Mouse (Mus musculus) retina, postnatal 7 days (tissue): ENCODE measurements around the gene Stk38l.
"Not testable (repeated sequence)": the region's sequence is repeated elsewhere in the genome, so short reads cannot be mapped to it uniquely, and the experiment has no call there.

Experiments used
- DNase-seq: peaks from one replicate; pipeline ENCODE4 v3.0.0-alpha.2; 2012; ENCODE audit warnings: low read depth, low spot score

The Stk38l gene

GRCm38 (mm10) chr6:146770005-146770745 lies 45.4 kb downstream of the Stk38l start:
- no peak for DNase-seq

GRCm38 (mm10) chr6:146770808-146771207 lies 46.0 kb downstream of the Stk38l start:
- DNase-seq = no peak

GRCm38 (mm10) chr6:146775864-146776263 lies 51.1 kb downstream of the Stk38l start:
- not testable (repeated sequence) for DNase-seq

GRCm38 (mm10) chr6:146776610-146777389 lies 52.0 kb downstream of the Stk38l start:
- DNase-seq = no peak

GRCm38 (mm10) chr6:146778055-146778454 lies 53.3 kb downstream of the Stk38l start:
- no peak for DNase-seq

GRCm38 (mm10) chr6:146781566-146781965 lies 56.8 kb downstream of the Stk38l start:
- DNase-seq = no peak

GRCm38 (mm10) chr6:146793527-146793926 lies 68.7 kb downstream of the Stk38l start:
- DNase-seq = no peak

- DNase-seq = no peak
Measured at GRCm38 (mm10) chr6:146795166-146795923, 70.5 kb downstream of the Stk38l start.

GRCm38 (mm10) chr6:146795924-146796545 lies 71.2 kb downstream of the Stk38l start, which contains the start of gene Arntl2:
Gene Arntl2, plus strand, starts transcription at chr6:146796055.
- peak; percentile 16 for DNase-seq

- no peak for DNase-seq
Measured at GRCm38 (mm10) chr6:146797446-146797845, 72.7 kb downstream of the Stk38l start.

- no peak for DNase-seq
Measured at GRCm38 (mm10) chr6:146809991-146810390, 85.2 kb downstream of the Stk38l start.

GRCm38 (mm10) chr6:146813007-146813406 lies 88.2 kb downstream of the Stk38l start:
- DNase-seq = no peak

GRCm38 (mm10) chr6:146820177-146820965 lies 95.6 kb downstream of the Stk38l start:
- no peak for DNase-seq

- no peak for DNase-seq
Measured at GRCm38 (mm10) chr6:146821958-146822357, 97.2 kb downstream of the Stk38l start.

GRCm38 (mm10) chr6:146824727-146825486 lies 100.1 kb downstream of the Stk38l start:
- peak; percentile 35 for DNase-seq

GRCm38 (mm10) chr6:146825487-146825773 lies 100.6 kb downstream of the Stk38l start:
- DNase-seq = no peak
